Mouse (Mus musculus) adrenal gland, postnatal 10 days (tissue): Measurements from ENCODE around the gene Hsdl2. TPM values are rescaled to one million over a fixed set of nuclear protein-coding genes. Genes with fewer than 3 reads are reported as not detected.

ENCODE experiments used
- DNase-seq: peaks from one replicate; pipeline ENCODE4 v3.0.0; 2021; ENCODE audit warnings: mixed read lengths
- total RNA-seq, 2 experiments: library from RNA; stranded (reverse); gene quantifications; 2 replicates each; pipeline ENCODE4 v1.2.3; 2021

The Hsdl2 gene
- total RNA-seq, 2 experiments from 2014 or later = 145 to 155 TPM

DNA sequence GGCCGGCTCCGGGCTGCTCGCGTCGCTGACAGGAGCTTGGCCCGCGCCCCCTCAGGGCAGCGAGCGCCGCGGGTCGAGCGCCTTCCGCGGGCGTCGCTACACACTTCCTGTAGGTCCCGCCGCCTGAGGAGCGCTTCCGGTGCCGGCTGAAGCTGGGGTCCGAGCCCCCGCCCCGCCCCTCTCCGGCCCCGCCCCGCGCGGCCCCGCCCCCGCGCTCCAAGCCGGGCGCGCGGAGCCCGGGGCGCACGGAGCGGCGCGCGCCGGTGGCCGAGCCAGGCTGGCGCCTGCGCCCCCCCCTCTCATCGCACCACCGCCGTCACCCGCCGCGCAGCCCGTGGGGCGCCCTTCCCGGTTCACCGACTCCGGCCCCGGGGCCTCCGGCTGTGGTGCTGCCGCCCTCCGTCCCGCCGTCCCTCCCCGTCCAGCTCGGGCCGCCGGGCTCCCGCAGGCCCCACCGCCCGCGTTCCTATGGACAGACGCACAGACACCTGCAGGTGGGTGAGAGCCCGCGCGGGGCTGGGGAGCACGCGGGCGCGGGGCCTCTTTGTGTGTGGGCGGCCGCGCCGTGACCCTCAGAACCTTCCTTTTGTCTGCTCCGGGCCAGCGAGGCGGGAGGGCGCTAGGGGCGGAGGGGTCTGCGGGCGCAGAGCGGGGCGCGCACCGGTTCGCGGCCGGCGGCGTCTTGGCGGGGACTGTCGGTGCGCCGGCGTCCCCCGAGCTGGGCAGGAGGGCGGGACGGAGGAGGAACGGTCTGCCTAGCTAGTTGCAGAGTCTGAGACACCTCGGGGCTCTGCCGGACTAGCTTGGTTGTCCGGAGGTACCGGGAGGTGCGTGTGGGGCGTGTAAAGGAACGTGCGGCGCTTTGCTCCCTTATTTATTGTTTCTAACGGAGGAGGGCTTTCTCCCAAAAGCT is 44.9 kb downstream of the Hsdl2 start, which contains the start of gene E130308A19Rik:
Gene E130308A19Rik, plus strand, starts transcription at position 214 of the 913 bp plus-strand sequence.
- DNase-seq = peak; percentile 88

DNA sequence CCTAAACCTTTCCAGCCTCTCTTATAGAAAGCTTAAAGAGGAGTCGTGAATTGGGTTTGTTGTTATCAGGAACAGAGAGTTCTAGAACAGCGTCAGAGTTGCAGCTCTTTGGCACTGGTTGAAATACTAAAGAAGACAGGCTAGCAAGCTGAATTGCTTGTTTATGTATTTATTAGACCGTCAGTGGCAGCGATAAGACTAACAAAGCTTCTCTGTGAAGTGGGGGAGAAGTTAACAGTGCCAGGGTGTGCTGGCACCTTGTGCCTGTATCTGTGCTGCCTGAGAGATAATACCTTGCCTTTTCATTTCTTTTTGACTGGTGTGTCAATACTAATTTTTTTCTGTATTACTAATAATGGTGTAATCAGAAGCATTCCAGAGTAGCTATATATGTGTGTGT is 46.9 kb downstream of the Hsdl2 start:
- no peak for DNase-seq

DNA sequence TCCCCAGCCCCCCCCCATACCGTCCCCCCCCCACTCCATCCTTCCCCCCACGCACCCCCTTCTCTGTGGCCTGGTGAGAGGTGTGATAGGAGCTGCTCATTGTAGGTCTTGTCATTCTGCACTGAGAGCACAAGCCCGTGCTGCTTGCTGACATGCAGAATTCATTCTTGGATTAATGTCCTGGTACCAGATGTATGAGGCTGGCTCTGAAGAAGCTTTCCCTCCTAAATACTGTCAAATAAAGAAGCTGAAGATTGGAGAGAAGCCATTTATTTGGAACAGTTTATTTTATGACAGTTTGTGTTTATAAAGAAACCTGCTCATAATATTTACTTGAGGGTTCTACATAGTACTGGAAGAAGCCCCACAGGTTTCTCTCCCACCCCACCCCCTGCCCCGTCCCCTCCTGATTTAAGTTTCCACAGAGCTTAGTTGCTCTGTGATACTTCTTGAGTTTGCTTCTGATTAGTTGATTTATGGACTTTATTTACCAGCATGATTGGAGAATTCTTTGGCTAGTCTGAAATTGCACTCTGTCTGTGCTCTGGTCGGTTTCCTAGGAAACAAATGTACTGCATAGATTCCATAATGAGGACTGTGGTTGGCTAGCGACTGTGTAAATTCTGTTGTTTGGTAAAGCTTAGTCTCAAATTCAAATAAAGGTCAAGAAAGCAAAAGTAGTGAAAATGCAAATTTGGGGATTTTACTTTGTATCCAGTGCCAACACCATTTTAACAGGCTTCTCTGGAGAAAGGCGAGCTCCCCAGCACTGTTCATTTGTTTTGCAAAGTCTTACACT is 47.9 kb downstream of the Hsdl2 start:
- DNase-seq = no peak

GRCm38 (mm10) chr4:59630122-59630521 is 48.8 kb downstream of the Hsdl2 start:
- no peak for DNase-seq

DNA sequence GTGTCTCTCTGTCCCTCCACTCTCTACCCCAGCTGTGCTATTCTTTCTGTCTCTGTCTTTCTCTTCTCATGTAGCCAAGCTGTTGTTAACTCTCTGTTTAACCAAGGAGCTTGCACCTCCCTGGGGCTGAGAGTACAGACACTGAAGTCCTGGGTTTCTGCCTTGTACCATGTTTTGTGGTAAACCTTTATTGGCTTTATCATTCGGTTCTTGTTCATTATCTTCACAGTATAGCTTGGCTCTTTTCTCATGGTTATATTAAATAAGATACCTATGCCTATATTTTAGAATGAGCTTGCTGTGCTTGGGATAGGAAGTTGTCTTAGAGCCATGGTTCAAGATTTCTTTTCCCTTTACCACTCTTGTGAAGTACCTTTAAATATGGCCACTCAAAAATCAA is 53.2 kb downstream of the Hsdl2 start:
- no peak for DNase-seq

DNA sequence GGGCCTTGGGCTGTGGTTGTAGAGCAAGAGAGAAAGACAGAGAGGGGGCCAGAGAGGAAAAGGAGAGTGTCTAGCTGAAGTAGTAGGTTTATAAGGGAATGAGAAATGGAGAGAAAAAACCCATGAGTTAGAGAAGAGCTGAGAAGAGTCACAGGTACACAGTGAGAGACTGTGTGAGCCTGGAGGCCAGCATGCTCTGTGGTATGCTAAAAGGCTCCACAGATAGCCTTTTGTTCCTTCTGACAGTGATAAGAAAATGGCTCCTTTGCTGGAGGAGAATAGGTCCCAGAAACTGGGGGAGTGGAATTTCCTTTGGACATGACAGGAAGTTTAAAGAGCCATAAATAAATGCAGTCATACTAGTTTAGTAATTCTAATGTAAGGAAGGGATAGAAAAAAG is 57.8 kb downstream of the Hsdl2 start:
- no peak for DNase-seq

- DNase-seq = no peak
These were observed 59.4 kb downstream of the Hsdl2 start for GRCm38 (mm10) chr4:59640720-59641119.

DNA sequence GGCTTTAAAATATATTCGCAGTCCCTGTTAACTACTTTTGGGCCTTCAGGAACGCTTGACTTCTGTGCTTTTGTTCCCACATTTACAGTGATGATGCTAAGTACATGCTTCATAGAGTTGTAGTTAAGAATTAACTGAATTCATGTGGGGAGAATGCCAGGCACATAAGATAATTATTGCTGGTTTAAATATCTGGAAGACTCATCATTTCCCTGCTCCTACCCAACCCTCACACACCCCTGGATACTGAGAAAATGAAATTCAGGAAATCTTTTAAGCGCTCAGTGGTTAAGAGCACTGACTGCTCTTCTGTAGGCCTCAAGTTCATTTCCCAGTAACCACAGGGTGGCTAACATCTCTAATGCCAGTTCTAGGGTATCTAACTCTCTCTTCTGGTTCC is 60.7 kb downstream of the Hsdl2 start:
- DNase-seq = no peak

DNA sequence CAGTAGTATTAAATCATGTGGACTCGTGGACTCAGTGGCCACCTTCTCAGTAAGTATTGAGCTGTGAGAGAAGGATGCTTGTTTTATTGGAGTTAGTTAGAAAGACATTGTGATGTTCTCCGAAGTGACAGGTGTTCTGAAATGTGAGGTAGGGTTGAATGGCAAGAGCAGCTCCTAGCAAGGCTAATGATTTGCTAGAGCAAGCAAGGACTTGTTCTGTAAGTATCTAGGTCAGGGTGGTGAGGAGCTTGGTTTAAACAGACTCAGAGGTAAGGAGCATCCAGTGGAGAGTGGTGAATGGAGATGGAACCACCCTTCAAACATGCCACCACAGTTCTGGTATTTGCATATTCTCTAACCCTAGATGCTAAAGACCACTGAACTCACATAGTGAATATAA is 61.3 kb downstream of the Hsdl2 start:
- no peak for DNase-seq

- DNase-seq = no peak
These were observed 63.1 kb downstream of the Hsdl2 start for GRCm38 (mm10) chr4:59644431-59644830.

DNA sequence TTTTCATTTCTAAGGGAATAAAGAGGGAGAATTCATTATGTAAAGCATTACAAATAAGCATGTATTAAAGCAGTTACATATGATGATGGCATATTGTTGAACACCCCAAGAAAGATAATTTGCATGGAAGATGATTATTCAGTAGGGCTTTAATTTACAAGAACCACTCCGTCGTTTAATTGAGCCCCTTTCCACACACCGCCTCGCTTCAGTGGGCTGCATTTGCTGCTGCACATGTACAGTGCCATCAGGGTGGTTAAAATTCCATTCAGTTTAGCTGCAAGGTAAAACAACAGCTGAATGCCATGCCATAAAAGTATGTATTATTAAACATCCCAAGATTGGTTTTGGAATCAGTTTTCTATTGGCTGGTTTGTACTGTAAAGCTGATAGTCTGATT is 63.6 kb downstream of the Hsdl2 start:
- DNase-seq = no peak

DNA sequence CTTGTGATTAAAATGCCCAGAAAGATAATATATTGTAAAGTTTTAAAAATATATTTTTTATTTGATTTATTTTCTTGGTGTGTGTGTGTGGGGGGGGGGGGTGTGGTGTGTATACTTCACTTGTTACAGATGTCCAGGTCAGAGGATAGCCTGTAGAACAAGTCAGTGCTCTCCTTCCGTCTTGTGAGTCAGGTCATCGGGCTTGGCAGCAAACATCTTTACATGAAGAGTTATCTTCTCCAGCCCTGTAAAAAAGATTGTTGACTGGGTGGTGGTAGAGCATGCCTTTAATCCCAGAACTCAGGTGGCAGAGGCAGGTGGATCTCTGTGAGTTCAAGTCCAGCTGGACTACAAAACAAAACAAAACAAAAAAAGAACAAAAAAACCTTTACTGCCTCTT is 64.2 kb downstream of the Hsdl2 start:
- no peak for DNase-seq

DNA sequence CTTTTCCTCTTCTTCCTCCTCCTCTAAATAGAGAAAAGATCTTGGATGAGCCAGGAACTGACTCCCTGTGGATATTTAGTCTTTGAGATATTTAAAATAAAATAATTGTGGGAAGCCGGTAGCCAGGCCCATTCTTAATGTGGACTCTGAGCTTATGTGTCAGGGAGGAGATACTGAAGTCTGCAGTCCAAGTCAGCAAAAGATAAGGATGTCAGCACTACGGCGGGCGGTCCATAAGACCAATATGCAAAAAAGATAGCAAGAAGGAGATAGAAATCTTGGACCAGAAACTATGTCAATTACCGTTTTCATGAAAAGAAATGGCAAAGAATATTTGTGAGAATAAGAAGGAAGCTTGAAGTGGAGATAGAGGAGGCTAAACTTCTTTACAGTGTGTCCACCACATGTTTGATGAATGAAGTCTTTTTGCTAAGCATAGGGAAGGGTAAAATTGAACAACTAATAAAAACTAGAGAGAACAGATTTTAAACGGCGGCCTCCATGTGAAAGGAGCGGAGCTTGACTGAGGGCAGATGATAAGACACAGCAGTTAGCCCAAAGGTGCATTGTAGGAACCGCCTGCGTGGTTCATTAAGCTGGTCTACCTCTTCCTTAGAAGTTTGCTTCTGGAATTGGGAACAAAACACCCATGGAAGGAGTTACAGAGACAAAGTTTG is 64.8 kb downstream of the Hsdl2 start:
- no peak for DNase-seq

- no peak for DNase-seq
These were observed 67.8 kb downstream of the Hsdl2 start for GRCm38 (mm10) chr4:59649119-59649518.

DNA sequence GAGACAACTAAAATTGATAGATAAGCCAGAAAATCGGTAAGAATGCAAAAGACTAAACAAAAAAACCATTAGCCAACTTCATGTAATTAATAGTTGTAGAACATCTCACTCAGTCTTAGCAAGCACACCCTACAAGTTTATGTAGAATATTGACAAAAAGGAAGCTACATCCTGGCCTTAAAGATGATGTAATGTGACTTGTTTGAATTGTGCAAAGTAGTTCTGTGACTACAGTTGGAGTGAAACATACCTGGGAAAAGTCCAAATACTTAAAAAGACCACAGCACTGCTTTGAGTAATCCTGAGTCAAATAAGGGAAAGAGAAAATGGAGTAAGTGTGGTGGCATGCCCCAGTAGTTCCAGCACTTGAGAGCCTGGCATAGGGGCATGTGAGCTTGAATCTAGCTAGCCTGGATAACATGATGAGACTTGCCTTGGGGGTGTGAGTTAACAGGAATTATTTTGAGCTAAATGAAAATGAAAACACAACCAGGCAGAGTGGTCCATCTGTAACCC is 70.9 kb downstream of the Hsdl2 start:
- no peak for DNase-seq

- DNase-seq = no peak
These were observed 74.8 kb downstream of the Hsdl2 start for GRCm38 (mm10) chr4:59656061-59656642.

DNA sequence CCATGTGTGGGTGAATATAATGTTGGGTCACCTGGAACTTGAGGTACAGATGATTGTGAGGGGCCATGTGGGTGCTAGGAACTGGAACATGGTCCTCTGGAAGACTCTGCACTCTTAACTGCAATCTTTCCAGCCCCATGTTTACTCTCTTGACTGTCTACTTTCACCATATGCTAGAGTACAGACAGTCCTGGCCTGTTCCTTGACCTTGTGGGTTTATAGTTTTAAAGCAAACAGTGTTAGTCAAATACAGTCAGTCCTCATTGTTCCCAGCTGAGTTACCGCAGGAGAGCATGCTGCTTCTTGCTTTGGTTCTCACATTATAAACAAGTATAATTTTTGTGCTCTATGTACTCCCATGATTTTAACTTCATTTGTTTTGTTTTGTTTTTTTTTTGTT is 80.8 kb downstream of the Hsdl2 start:
- no peak for DNase-seq

- no peak for DNase-seq
These were observed 82.1 kb downstream of the Hsdl2 start for GRCm38 (mm10) chr4:59663451-59663850.

- no peak for DNase-seq
These were observed 85.4 kb downstream of the Hsdl2 start for GRCm38 (mm10) chr4:59666550-59667317.

GRCm38 (mm10) chr4:59668050-59668449 is 86.7 kb downstream of the Hsdl2 start:
- no peak for DNase-seq
